Mouse (Mus musculus): ENCODE results near the gene Alb.
A peak's percentile ranks its signal among the peaks of the same experiment; 100 is the strongest.

The Alb gene

GRCm38 (mm10) chr5:90494308-90494707 lies 33.6 kb downstream of the Alb start:
- DNase-seq (ENCODE audit: low spot score) = no peak

GRCm38 (mm10) chr5:90499509-90499908 lies 38.8 kb downstream of the Alb start:
- no peak for DNase-seq (ENCODE audit: low spot score)

DNA sequence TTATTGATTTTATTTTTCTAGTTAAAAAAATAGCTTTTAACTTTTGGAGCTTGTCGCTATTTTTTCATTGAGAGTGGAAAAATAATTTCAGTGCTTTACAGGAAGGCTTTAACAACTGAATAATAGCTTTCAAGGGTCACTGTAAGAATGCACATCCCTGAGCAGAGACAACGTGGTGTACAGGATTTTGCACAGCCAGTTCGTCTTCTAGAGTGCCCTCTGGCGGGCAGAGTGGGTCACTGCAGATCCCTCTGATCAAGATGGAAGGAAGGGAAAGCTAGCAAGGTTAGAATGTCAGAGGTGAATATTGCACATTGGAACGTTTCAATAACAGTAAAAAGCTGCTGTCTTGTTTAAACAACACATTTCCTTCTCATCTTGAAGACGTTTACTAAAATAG lies 40.0 kb downstream of the Alb start:
- peak; percentile 73 for DNase-seq (ENCODE audit: low spot score)

DNA sequence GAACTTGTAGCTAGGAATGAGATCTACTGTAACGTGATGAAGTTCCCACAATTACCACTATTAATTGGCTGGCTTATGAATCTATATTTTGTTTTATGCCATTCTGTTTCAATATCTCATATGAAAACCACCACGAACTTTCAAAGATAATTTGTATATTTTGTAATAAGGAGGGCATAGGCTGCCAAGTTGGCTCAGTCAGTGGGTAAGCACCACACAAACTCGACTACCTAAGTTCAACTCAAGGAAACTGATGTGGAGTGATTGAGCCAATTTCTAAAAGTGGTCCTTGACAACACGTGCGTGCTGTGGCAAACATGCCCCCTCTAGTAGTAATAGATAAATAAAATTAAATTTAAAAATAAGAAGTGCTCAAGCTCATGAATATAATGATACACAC lies 41.1 kb downstream of the Alb start:
- DNase-seq (ENCODE audit: low spot score) = no peak

- no peak for DNase-seq (ENCODE audit: low spot score)
Observed at GRCm38 (mm10) chr5:90504742-90505141, 44.0 kb downstream of the Alb start.

DNA sequence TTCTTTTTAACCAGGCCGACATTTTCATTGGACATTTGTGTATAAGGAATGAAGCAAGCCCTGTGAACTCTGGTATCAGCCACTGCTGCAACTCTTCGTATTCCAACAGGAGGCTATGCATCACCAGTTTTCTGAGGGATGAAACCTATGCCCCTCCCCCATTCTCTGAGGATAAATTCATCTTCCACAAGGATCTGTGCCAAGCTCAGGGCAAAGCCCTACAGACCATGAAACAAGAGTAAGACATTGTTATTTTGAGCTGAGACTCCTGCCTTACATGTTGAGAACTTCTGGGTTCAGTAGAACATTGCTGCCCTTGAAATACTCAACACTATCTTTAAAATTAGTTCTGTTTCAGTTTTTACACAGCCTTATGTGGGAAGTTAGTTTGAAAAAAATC lies 45.8 kb downstream of the Alb start:
- DNase-seq (ENCODE audit: low spot score) = no peak

DNA sequence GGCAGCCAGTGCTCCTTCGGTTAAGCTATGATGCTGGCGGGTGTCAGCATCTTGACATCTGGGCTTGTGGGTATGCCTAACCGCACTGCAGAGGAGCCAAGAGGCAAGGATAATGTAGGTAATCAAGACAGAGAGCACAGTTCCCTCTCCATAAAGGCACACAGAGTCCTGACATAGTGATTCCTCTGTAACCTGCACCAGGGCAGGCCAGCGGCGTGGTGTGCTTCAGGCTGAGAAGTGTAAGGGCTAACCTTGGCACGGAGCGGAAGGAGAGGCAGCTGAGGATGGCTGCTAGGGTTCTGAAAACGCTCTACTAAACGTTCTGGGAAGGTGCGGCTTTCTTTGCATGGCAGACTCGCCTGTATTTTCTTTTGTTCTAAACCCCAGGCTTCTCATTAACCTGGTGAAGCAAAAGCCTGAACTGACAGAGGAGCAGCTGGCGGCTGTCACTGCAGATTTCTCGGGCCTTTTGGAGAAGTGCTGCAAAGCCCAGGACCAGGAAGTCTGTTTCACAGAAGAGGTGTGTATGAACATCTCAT lies 46.8 kb downstream of the Alb start:
- DNase-seq (ENCODE audit: low spot score) = no peak

- DNase-seq (ENCODE audit: low spot score) = no peak
Observed at GRCm38 (mm10) chr5:90509828-90510592, 49.3 kb downstream of the Alb start.

- no peak for DNase-seq (ENCODE audit: low spot score)
Observed at GRCm38 (mm10) chr5:90512288-90512955, 51.7 kb downstream of the Alb start.

DNA sequence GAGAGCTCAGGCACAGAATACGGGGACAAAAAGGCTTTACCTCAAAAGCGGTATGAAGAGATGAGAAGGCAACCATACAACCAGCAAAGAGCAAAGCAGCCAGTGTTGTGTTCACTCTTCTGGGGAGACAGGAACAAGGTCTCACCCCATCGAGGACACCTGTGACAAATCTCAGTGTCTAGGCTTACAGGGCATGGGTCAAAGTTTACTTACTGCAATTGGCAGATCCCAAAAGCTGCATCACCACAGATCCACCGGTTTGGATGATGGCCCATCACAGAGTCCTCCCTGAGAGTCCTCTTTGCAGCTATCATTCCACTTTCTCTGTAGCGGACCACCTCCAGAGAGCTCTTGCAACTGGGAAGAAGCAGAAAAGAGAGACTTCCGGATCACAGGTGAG lies 54.9 kb downstream of the Alb start:
- DNase-seq (ENCODE audit: low spot score) = no peak

DNA sequence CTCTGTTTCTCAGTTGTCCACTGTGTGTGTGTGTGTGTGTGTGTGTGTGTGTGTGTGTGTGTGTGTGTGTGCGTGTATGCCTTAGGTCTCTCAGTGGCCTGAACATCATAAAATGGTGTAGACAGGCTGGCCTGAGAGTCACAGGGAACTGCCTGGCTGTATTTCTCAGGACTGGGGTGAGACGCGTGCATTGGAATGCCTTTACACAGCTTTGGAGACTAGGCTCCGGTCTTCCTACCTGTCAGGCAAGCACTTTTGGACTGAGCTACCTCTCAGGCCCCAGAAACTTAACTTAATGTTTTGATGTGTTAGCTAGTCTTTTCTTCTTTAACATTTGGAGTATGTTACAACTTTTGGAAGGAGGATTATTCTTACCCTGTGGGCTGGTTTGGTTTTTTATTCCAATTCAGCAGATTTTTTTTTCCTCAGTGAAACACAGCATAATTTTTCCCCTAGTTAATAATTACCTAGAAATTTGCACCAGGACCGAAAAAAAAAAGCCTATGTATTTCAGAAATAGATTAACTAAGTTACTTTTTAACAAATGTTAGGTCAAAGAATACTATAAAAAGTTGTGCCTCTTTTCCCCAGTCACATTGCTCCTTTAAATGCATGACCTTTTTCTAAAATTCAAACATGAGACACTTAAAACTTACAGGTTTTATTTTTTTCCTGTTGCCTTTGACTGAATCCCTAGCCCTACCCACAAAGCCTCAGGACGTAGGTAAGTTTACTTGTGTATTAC lies 57.8 kb downstream of the Alb start, which contains the start of gene Afm:
Gene Afm (plus strand): TSS at position 577 of the 745 bp plus-strand sequence.
- no peak for DNase-seq (ENCODE audit: low spot score)
